Mouse (Mus musculus) testis, adult 2 months (tissue): ENCODE results near the gene Klhl35.

Source experiments
- CTCF ChIP-seq: fragments of 200-500 bp; IDR thresholded peaks from 2 replicates; pipeline ENCODE4 v1.5.1; 2012; ENCODE audit warnings: low read depth, mild to moderate bottlenecking, inconsistent platforms, low read length, moderate library complexity; ENCODE audit not compliant: control insufficient read depth, insufficient read depth, insufficient replicate concordance
- POLR2A ChIP-seq: fragments of 200-500 bp; IDR thresholded peaks from 2 replicates; pipeline ENCODE4 v1.6.1; 2012; ENCODE audit warnings: low read depth, mild to moderate bottlenecking, inconsistent platforms, low read length, moderate library complexity; ENCODE audit not compliant: control insufficient read depth

DNA sequence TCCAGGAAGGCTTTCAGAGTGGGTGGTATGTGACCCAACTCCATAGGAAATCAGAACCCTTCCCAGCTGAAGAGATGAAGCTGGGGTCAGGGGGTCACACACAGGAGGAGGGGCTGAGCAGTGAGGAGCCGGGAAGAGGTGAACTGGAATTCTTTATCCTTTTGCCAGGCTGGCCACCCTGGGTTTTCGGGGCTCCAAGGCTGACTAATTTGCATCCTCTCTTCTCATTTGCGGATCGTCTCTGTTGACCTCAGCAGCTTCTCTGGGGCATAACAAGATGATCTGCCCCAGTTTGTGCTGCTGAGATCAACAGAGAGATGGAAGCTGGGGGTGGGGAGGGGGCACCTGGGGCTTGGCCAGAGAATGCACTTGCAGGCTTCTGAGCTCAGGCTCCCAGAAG is 29.3 kb upstream of the Klhl35 start:
- TF ChIP-seq CTCF = no peak
- TF ChIP-seq POLR2A = no peak
